Mouse (Mus musculus) megakaryocyte-erythroid progenitor cell, adult 5 weeks (primary cell): ENCODE measurements around the gene DXBay18. TPM values are rescaled to one million over a fixed set of nuclear protein-coding genes. Genes with fewer than 3 reads are reported as not detected.

Experiments used
- polyA plus RNA-seq: library from polyadenylated mRNA; stranded (reverse); fragments of >175 nt; gene quantifications from 2 replicates; pipeline ENCODE4 v1.2.3, GENCODE M21; 2012

The DXBay18 gene
- polyA plus RNA-seq = not detected in 2 replicates

DNA sequence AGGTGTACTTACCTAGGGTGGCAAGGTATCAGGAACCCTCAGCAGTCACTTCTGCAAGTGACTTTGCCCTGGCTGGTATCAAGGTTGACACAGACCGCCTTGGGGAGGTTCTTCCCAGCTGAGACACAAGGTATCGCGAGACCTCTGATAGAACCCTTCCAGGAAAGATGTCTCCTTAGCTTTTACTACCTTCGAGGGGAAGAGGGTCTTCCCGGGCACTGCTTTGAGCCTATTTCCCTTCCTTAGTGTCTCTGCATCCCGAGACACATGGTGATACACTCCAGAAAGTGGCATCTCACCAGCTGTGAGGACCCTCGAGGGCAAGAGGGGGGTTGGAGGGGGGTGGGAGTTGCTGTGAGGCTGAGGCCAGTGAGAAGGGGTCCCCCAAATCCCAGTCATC lies at the start of gene DXBay18:
DXBay18 (minus strand) TSS at position 101 of the 400 bp plus-strand sequence.

GRCm38 (mm10) chrX:73191934-73192333 lies 42.7 kb upstream of the DXBay18 start, which contains the start of gene Xlr3b:
Gene Xlr3b (plus strand): TSS chrX:73192207.

GRCm38 (mm10) chrX:73176889-73177288 lies 27.6 kb upstream of the DXBay18 start, which contains the start of gene Spin2d:
Gene Spin2d (minus strand): TSS chrX:73176989.

GRCm38 (mm10) chrX:73148496-73148895 lies 754 bp downstream of the DXBay18 start, which contains the start of gene Xlr5b:
Gene Xlr5b (plus strand): TSS chrX:73148796.

DNA sequence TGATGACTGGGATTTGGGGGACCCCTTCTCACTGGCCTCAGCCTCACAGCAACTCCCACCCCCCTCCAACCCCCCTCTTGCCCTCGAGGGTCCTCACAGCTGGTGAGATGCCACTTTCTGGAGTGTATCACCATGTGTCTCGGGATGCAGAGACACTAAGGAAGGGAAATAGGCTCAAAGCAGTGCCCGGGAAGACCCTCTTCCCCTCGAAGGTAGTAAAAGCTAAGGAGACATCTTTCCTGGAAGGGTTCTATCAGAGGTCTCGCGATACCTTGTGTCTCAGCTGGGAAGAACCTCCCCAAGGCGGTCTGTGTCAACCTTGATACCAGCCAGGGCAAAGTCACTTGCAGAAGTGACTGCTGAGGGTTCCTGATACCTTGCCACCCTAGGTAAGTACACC lies 32.5 kb downstream of the DXBay18 start, which contains the start of gene Gm14685:
Gm14685 (plus strand) TSS at position 301 of the 400 bp plus-strand sequence.

DNA sequence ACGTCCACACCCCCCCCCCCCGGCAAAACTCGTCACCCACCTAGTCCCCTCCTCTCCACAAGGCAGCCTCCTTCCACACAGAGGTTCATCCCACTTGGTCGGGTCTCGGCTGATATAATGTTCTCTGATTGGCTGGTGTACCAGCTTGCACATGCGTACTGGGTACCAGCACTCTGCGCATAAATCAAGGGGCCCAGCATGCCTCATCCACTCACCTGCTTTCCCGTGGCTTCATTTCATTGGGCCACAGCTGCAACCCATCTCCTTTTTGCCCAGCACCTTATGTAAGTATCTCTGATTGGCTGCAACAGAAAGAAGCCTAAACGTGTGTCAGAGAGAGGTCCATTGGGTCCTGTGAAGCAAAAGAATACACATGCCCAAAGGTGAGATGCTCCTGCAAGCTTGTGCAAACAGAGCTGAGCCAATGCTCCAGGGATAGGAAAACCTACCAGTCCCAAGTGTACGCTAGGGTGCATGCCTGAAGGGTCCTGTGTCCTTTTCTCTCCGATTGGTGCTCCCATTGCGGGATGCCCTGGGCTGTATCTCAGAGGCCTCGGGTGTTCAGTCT lies 52.2 kb downstream of the DXBay18 start, which contains the start of gene Xlr3a:
Xlr3a (minus strand) TSS at position 155 of the 568 bp plus-strand sequence.

Other genes with a start within 250 kb of the DXBay18 start
- 4.9 and 5.8 TPM in 2 replicates for gene Cetn2, start 231.0 kb downstream of the DXBay18 start, polyA plus RNA-seq
- gene Nsdhl, start 230.9 kb downstream of the DXBay18 start, polyA plus RNA-seq = 1.4 TPM in 2 replicates
- 0.04 TPM in 1 of 2 replicates, not detected in the other for gene Zfp185, start 162.1 kb downstream of the DXBay18 start, polyA plus RNA-seq
- gene Pnma5, start 112.3 kb downstream of the DXBay18 start, polyA plus RNA-seq = not detected in 2 replicates
- not detected in 2 replicates for gene Pnma3, start 84.7 kb downstream of the DXBay18 start, polyA plus RNA-seq
- 1.5 and 1.6 TPM in 2 replicates for gene Xlr4a, start 67.0 kb downstream of the DXBay18 start, polyA plus RNA-seq
- 0.03 and 0.31 TPM in 2 replicates for gene Xlr3a, start 52.4 kb downstream of the DXBay18 start, polyA plus RNA-seq
- 0.03 and 0.30 TPM in 2 replicates for gene Gm14685, start 32.4 kb downstream of the DXBay18 start, polyA plus RNA-seq
- gene Xlr5b, start 654 bp downstream of the DXBay18 start, polyA plus RNA-seq = not detected in 2 replicates
- not detected in 2 replicates for gene Spin2d, start 27.5 kb upstream of the DXBay18 start, polyA plus RNA-seq
- 0.12 and 0.24 TPM in 2 replicates for gene Xlr3b, start 42.8 kb upstream of the DXBay18 start, polyA plus RNA-seq
- gene Xlr4b, start 64.9 kb upstream of the DXBay18 start, polyA plus RNA-seq = 1.2 and 1.3 TPM in 2 replicates
- 20.1 and 21.8 TPM in 2 replicates for gene F8a, start 78.8 kb upstream of the DXBay18 start, polyA plus RNA-seq
- 0.97 and 1.8 TPM in 2 replicates for gene Xlr4c, start 93.7 kb upstream of the DXBay18 start, polyA plus RNA-seq
- 0.04 TPM in 1 of 2 replicates, not detected in the other for gene Xlr3c, start 115.9 kb upstream of the DXBay18 start, polyA plus RNA-seq
- not detected in 2 replicates for gene Xlr5a, start 143.5 kb upstream of the DXBay18 start, polyA plus RNA-seq
- gene Xlr5c, start 143.5 kb upstream of the DXBay18 start, polyA plus RNA-seq = not detected in 2 replicates
- not detected in 2 replicates for gene Gm45015, start 187.4 kb upstream of the DXBay18 start, polyA plus RNA-seq
- gene Zfp275, start 193.2 kb upstream of the DXBay18 start, polyA plus RNA-seq = 2.0 and 3.3 TPM in 2 replicates
- 0.06 TPM in 1 of 2 replicates, not detected in the other for gene Gm18336, start 249.3 kb upstream of the DXBay18 start, polyA plus RNA-seq